Mouse (Mus musculus) spleen, postnatal 36 days (tissue): ENCODE measurements around the gene AI597479.

Source experiments
- DNase-seq, 2 experiments: peaks; one replicate each; pipeline ENCODE4 v3.0.0; 2022; ENCODE audit warnings: low spot score in 2 of 2, mixed read lengths in 1 of 2

Gene AI597479

GRCm38 (mm10) chr1:43098031-43098984 is at the start of gene AI597479, which contains the start of gene Tgfbrap1:
TSS of gene AI597479 (plus strand) at chr1:43098710.
TSS of gene Tgfbrap1 (minus strand) at chr1:43098637.
- peak; percentile 82 to 85 for DNase-seq

DNA sequence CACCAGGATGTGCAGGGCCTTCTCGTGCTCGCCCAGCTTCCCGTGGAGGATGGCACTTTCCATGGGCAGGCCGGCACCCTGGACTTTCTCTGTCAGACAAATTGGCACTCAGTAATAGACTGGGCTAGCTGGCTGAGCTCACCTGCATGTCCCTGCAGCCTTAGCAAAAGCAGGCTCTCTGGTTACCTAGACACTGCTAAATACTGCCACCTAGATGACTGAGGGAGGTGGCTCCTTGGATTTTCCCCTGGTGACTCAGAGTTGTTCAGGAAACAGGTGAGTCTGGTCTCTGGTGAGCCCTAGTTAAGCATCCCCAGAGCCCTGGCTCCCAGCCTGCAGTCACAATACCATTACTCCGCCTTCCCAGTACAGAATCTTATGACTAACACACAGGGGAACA is 46.6 kb upstream of the AI597479 start:
- DNase-seq, result no peak

DNA sequence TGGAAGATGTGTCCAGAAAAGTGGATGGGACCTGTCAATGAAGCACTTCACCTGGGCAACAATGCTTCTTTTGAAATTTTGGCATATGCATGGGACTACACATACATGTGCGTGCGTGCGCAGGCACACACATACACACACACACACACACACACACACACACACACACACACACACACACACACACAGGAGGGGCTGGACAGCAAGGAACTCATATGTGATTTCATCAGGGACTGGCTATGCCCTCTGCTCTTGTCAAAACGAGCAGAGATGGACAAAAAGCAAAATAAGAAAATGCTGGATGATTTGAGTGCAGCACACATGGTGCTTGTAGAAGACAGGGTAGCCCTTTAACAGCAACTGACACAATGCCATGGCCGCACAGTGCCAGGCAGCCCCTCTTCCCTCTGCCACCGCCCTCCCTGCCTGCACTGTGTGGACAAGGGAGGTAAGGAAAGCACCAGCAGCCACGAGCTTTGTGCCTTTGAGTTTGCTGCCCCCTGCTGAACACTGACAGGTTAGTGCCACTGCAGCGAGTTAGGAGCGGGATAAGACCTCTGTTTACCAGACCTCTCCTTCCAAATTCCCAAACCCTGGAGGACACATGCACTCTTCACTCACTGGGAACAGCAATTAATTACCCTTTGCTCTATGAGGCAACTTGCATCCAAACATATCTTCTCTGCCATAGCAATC is 32.7 kb upstream of the AI597479 start:
- DNase-seq, result no peak

DNA sequence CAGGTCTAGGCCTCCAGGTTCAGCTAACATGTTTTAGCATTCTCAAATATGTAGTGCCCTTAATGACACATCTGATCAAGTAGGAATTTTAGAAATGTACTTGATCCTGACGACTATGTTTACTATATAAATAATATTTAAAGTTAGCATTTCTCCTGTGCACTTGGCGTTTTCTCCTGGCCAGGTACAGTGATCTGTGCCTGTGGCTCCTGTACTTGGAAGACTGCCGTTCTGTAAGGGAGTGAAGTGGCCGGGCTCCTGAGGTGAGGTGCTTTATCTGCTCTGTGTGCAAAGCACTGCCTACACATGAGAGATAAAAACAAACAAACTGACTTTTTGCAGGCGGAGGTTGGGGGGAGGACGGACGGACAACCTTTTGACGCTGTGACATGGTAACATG is 31.9 kb upstream of the AI597479 start:
- DNase-seq, result no peak

DNA sequence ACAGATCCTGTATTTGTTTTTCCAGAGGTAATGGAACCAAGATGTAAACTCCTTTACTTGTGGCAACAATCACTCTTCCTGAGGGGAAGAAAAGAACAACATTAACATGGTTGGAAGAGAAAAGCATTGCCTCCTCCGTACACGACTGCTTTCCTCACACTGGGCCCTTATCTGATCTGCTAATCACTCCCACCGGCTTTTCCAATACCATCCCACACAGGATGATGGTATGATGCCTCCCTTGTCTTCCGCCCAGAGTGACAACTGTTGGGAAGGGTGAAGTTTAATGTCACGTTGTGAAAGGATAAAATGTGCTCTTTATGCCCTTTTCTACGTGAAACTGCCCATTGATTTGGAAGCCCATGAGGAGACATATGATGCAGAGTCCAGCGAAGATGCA is 31.0 kb upstream of the AI597479 start:
- DNase-seq, result no peak

GRCm38 (mm10) chr1:43070726-43071125 is 27.8 kb upstream of the AI597479 start:
- DNase-seq, result peak in 1 of 2 experiments; percentile 9

GRCm38 (mm10) chr1:43072028-43072427 is 26.5 kb upstream of the AI597479 start:
- DNase-seq, result no peak

DNA sequence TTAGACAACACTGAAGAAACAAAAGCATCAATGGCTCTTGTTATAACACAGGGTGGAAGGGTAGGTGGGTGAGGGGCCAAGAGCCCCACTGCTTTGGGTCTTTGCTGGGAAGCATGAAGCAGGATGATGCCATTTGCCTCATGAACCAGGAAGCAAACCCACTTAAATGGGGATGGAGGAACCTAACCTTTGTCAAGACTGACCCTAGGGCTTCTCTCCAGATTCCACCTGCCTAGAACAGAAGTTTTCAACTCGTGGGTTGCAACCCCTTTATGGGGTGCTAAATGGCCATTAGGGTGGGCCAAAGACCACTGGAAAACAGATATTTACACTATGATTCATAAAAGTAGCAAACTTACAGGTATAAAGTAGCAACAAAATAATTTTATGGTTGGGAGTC is 25.9 kb upstream of the AI597479 start:
- DNase-seq, result no peak

DNA sequence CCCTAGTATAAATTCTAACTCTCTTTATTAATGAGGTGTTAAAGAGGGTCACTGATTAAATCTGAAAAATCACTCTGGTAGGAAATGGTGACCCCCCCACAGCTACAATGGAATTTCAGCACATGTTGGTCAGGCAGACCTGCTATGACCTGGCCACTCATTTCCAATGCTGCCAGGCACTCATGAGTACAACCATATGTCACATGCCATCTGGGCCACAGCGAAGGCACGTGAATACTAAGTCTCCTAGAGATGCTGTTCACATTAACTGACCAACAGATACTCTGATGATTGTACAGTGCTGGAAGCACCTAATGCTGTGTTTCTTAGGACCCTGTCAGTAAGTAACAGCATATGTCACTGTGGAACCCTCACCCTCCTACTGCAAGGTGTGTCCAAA is 23.7 kb upstream of the AI597479 start:
- DNase-seq, result no peak

DNA sequence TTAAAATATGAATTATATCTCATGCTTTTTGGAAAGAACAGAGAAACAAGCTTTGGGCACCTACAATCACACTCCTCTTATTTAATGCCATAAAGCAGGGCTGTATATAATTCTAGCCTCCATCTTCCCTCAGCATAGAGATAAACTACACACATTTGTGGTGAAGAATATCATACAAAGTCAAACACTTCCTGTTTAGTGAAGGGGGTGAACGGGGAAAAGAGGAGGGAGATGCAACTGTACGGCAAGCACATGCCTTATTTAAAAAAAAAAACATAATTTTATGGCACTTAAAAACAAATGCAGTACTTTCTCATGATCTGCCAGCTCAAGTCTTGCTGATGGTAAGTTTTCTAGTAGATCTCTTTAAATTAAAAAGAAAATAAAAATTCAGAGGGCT is 20.4 kb upstream of the AI597479 start:
- no peak for DNase-seq

DNA sequence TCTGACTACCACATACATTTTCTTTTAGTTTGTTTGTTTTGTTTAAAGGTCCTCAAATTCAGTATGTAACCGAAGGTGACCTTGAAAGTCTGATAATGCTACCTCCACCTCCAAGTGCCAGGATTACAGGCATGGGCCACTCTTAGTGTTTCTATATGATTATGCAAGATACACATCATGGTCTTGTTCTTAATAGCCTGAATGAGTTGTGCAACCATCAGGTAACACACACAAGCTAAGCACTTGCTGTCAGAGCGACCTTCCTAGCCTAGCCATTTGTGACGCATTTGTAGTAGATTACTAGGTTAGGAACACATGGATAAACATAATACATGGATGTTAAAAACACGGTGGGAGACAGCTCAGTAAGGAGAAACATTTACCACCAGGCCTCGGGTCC is 15.6 kb upstream of the AI597479 start:
- no peak for DNase-seq

DNA sequence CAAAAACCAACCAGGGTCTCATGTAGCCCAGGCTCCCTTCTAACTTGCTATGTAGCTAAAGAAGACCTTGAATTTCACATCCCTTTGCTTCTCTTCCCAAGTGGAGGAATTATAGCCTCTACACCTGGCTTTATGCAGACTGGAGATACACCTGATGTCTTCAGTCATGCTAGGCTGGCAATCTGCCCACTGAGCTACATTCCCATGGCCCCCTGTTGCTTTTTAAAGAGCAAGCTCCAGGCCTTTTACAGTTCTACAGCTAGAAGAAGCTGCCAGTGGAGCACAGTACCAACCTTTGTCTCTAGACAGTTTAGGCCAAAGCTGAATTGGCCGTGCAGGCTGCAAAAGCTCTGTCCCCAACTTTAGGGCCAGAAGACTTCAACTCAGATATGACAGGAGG is 8.1 kb upstream of the AI597479 start:
- no peak for DNase-seq

DNA sequence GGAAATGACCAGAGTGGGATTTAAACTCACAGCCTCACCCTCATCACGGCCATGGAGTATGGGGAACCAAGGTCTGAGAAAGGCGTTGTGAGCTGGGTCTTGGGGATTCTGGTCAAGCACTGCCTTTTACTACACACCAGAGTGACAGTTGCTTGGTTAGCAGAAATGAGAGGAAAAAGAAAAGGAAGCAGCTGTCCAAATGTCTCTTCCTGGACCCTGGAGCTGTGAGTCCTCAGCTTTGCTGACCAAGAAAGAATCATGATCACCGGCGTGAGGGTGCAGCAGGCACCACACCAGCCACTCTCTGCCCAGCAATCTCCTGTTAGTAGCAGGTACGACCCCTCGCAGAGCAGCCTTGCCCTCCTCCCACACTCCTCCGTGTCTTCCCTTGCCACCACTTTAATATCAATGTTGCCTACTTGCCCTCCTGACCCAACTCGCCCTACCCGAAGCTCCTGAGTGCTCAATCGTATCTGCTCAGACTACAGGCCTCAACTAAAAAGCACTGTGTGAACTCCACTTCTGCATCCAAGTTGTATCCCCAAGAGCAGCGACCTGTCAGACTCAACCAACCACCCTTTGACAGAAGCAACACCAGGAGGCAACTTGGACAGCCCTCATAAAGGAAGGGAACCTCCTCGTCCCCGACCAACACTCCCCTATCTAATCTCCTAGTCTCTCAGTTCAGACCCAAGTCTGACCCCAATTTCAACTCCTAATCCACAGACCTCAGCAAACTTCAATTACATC is 7.0 kb upstream of the AI597479 start:
- DNase-seq, result peak in 1 of 2 experiments; percentile 5

GRCm38 (mm10) chr1:43092056-43093015 is 6.2 kb upstream of the AI597479 start:
- peak; percentile 49 to 64 for DNase-seq

- DNase-seq, result no peak
These were observed 4.3 kb upstream of the AI597479 start for GRCm38 (mm10) chr1:43094206-43094605.

- DNase-seq, result no peak
These were observed 10.2 kb downstream of the AI597479 start for GRCm38 (mm10) chr1:43108729-43109128.

DNA sequence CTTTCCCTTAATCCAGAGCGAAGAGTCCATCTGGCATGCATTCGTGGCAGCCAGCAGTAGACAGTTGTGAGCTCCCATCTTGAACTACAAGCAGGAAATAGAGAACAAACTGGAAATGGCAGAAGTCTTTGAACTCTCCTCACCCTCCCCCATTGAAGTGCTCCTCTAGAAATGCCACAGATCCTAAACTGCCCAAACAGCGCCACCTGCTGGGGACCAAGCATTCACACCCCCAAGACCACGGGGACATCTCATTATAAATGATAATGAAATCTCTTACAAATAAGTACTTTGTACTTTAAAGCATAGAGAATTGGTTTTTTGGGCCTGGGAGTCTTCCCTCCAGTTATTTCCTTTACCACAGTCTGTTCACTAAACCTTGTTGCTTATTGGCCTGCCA is 12.0 kb downstream of the AI597479 start:
- DNase-seq, result peak; percentile 36

GRCm38 (mm10) chr1:43112882-43113281 is 14.4 kb downstream of the AI597479 start:
- peak; percentile 22 to 25 for DNase-seq

- no peak for DNase-seq
These were observed 18.9 kb downstream of the AI597479 start for GRCm38 (mm10) chr1:43117435-43117834.

- DNase-seq, result no peak
These were observed 22.4 kb downstream of the AI597479 start for GRCm38 (mm10) chr1:43120950-43121349.

- DNase-seq, result no peak
These were observed 24.1 kb downstream of the AI597479 start for GRCm38 (mm10) chr1:43122616-43123015.
